Mouse (Mus musculus) cerebellum, adult 11 months (tissue): Measurements from ENCODE around the gene Sct.
A peak's percentile ranks its signal among the peaks of the same experiment; 100 is the strongest.
"Not testable (repeated sequence)": the region's sequence is repeated elsewhere in the genome, so short reads cannot be mapped to it uniquely, and the experiment has no call there.

Experiments
- DNase-seq: peaks from one replicate; pipeline ENCODE4 v3.0.0; 2022

Gene Sct

DNA sequence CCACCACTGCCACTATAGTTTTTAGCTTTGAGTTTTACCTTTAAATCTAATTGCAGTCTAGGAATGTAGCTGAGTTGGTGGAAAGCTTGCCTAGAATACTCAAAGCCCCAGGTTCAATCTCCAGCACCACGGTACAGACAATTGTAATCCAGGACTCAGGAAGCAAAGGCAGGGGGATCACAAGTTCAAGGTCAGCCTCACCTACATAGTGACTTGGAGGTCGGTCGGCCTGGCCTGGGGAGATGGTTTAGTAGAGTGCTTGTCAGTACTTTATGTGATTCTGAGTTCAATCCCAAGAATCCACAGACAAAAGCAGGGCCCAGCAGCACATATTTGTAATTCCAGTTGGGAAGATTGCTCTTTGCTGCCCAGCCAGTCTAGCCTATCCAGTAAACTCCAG is 9.1 kb upstream of the Sct start:
- DNase-seq: no peak

- no peak for DNase-seq
Measured at GRCm38 (mm10) chr7:141282756-141283155, 3.8 kb upstream of the Sct start.

- DNase-seq: no peak
Measured at GRCm38 (mm10) chr7:141281442-141281841, 2.5 kb upstream of the Sct start.

- no peak for DNase-seq
Measured at GRCm38 (mm10) chr7:141277701-141278678, 943 bp downstream of the Sct start.

GRCm38 (mm10) chr7:141276546-141276945 is 2.4 kb downstream of the Sct start, which contains the start of gene Cdhr5:
Cdhr5 (minus strand) TSS chr7:141276786.
- no peak for DNase-seq

- DNase-seq: no peak
Measured at GRCm38 (mm10) chr7:141275356-141275755, 3.6 kb downstream of the Sct start.

- DNase-seq: no peak
Measured at GRCm38 (mm10) chr7:141270631-141271030, 8.3 kb downstream of the Sct start.

GRCm38 (mm10) chr7:141269273-141269545 is 9.7 kb downstream of the Sct start:
- no peak for DNase-seq

DNA sequence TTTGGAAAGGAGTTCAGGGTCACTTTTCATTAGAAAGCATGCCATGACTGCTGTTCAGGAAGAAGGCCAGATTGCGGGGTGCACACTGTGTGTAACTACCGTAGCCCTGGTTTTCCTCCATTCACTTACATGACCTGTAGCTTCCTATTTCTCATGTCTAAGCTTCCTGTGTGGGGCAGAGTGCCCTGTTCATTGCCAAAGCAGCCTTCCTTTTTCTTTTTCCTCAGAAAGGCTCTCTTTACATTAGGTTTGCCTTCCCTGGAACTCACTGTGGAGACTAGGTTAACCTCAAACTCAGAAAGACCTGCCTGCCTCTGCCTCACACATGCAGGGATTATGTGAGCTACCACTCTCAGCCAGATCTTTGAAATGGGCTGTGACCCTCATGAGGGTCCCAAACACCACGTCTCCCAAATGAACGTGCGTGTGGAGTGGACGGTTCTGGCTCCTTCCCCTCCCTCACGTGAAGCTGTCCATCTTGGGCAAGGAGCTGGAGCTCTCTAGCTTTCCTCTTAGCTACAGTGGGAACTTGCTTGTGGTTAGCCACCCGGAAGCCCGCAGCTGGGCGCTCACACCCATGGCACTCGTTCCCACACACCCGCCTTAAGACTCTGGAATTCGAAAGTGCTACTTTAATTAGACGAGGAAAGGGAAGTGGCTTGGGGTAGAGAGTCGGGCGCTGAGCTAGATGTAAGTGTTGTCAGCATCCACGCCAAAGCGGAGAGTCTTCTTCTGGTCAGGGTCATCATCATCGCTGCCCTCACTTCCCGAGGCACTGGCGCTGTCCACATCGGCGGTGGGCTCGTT is 10.3 kb downstream of the Sct start:
- no peak for DNase-seq

DNA sequence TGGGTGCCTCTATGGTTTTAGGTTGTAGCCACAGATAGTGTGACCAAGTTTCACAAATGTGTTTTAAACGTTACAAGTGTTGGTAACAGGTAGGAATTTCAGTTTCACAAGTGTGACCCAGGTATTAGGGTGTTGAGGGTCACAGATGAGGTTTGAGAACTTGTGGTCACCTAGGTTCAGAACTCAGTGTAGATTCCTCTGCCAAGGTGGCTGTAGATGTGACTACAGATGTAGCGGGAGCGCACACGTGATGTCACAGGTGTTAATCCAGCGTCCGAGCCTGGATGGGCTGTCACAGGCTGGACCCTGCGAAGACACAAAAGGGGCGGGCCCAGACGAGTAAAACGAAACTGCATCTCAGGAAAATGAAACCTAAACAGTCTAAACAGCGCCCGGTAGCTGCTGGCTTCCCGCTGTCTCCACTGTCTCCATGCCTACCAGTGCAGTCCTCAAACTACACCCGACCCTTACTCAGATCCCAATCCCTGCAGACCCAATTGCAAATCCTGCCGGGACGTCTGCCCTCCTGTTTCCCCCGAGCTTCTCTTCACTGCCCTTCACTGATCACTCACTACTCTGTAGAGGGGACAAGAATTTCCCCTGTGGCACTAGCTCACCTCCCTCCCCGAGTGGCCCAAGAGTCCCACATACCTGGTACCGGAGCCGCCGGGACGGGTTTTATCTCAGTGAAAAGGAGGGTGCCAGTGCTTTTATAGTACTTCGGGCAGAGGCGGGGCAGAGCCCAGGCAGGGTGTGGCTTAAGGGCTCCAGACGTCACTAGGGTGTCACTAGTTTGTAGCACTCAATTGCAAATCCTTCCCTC is 13.0 kb downstream of the Sct start, which contains the start of gene Irf7:
TSS of gene Irf7 (minus strand) at position 743 of the 823 bp plus-strand sequence.
- DNase-seq: peak; percentile 27

- DNase-seq: no peak
Measured at GRCm38 (mm10) chr7:141265411-141265738, 13.6 kb downstream of the Sct start.

GRCm38 (mm10) chr7:141264761-141265410 is 14.0 kb downstream of the Sct start:
- DNase-seq: no peak

GRCm38 (mm10) chr7:141264041-141264700 is 14.8 kb downstream of the Sct start:
- no peak for DNase-seq

DNA sequence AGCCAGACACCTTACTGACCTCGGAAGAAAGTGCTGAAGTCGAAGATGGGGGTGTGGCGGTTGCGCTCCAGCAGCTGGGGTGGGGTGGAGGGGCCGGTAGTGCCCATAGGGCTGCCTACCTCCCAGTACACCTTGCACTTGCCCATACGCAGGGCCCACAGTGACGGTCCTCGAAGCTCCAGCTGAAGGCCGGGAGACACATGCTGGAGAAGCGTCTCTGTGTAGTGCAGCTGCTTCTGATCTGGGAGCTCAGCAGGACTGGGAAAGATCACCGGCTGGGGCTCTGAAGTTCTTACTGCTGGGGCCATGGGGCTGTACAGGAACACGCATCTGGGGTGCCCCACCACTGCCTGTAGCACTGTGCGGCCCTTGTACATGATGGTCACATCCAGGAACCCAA is 15.3 kb downstream of the Sct start:
- no peak for DNase-seq

- no peak for DNase-seq
Measured at GRCm38 (mm10) chr7:141261480-141261879, 17.5 kb downstream of the Sct start.

GRCm38 (mm10) chr7:141256159-141256558 is 22.8 kb downstream of the Sct start:
- DNase-seq: no peak

- not testable (repeated sequence) for DNase-seq
Measured at GRCm38 (mm10) chr7:141250486-141250885, 28.4 kb downstream of the Sct start.

- no peak for DNase-seq
Measured at GRCm38 (mm10) chr7:141231551-141231950, 47.4 kb downstream of the Sct start.

DNA sequence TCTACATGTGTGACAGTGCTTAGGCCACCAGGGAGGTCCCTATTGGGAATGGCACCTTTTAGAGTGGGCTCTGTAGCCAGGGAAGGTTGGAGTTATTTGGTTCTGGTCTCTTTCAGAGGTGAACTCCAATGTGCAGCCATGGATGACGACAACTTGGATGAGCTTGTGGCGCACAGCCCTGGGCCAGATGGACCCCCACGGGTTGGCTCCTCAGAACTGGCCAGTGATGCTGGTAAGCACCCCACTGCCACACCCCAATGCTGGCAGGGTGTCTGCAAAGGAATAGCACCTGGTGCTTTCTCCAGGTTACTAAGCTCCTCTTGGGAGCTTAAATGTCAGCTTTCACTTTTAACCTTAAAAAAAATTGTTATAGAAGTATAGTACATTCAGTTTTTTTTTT is 47.8 kb downstream of the Sct start:
- no peak for DNase-seq

DNA sequence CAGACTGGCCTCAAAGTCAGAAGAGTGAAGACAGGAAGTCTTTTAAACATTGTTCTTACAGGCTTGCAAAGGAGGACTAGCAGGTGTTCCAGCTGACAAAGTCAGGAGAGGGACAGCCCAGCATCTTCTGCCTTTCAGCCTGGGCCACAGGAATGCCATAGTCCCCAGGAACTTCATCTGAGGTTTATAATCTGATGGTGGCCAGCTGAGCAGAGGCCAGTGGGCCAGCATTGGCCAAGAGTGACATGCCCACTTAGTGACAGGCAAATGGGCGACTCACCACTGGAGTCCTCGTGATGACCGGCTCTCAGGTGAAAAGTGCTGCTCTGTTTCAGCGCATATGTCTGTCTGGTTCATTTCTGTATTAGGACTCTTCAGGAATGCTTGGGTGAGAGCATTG is 48.4 kb downstream of the Sct start:
- DNase-seq: no peak

- no peak for DNase-seq
Measured at GRCm38 (mm10) chr7:141229702-141230101, 49.2 kb downstream of the Sct start.
